Mouse (Mus musculus) hindbrain, postnatal 0 days (tissue): ENCODE measurements at regions not wholly inside any gene's neighbourhood (a gene's known extent, or its start where the extent isn't known, plus 50 kb on each side); places are given as distances from the start of the nearest gene placed in this dataset.

Experiments used
- ATAC-seq: fragments of 200-750 bp; cut with Nextera tagmentation; 2 replicates; pipeline ENCODE4 v1.8.0; 2017; ENCODE audit warnings: mild to moderate bottlenecking, moderate TSS enrichment, moderate library complexity
- DNase-seq: peaks from one replicate; pipeline ENCODE4 v3.0.0-alpha.2; 2015; ENCODE audit warnings: low spot score
- H3K27ac ChIP-seq: fragments of 300-500 bp; sonication (generic); 2 replicates; pipeline ENCODE4 v1.5.1; 2014; ENCODE audit warnings: mild to moderate bottlenecking
- H3K27me3 ChIP-seq: fragments of 300-500 bp; sonication (generic); 2 replicates; pipeline ENCODE4 v1.6.1; 2014; ENCODE audit warnings: low read length, mixed read lengths; ENCODE audit not compliant: insufficient read depth
- H3K36me3 ChIP-seq: fragments of 300-500 bp; sonication (generic); 2 replicates; pipeline ENCODE4 v1.6.1; 2014; ENCODE audit warnings: low read length, mixed read lengths; ENCODE audit not compliant: insufficient read depth
- H3K4me1 ChIP-seq: fragments of 300-500 bp; sonication (generic); 2 replicates; pipeline ENCODE4 v1.6.1; 2014; ENCODE audit warnings: antibody characterized with exemption, low read length, mixed read lengths; ENCODE audit not compliant: insufficient read depth
- H3K4me2 ChIP-seq: fragments of 300-500 bp; sonication (generic); 2 replicates; pipeline ENCODE4 v1.6.1; 2014; ENCODE audit warnings: low read depth, mild to moderate bottlenecking, low read length, moderate library complexity, mixed read lengths
- H3K4me3 ChIP-seq: fragments of 300-500 bp; sonication (generic); 2 replicates; pipeline ENCODE4 v1.5.1; 2014; ENCODE audit warnings: low read length
- H3K9ac ChIP-seq: fragments of 300-500 bp; sonication (generic); replicated peaks from 2 replicates; pipeline ENCODE4 v1.6.1; 2014; ENCODE audit warnings: mild to moderate bottlenecking, low read length, moderate library complexity, mixed read lengths
- H3K9me3 ChIP-seq: fragments of 300-500 bp; sonication (generic); 2 replicates; pipeline ENCODE4 v1.6.1; 2016; ENCODE audit warnings: low read length, mixed read lengths
- CTCF ChIP-seq: IDR thresholded peaks from 2 replicates; pipeline ENCODE4 v1.5.1; 2016; ENCODE audit warnings: antibody characterized with exemption, control low read depth, low read depth
- WGBS: fragments of 180-500 bp; shearing (Covaris S2); extraction: QIAGEN DNeasy Blood & Tissue Kit; methylation state at CpG from one replicate; pipeline ENCODE4 v1.1.7; 2014; 5-methylcytosine and 5-hydroxymethylcytosine counted together

DNA sequence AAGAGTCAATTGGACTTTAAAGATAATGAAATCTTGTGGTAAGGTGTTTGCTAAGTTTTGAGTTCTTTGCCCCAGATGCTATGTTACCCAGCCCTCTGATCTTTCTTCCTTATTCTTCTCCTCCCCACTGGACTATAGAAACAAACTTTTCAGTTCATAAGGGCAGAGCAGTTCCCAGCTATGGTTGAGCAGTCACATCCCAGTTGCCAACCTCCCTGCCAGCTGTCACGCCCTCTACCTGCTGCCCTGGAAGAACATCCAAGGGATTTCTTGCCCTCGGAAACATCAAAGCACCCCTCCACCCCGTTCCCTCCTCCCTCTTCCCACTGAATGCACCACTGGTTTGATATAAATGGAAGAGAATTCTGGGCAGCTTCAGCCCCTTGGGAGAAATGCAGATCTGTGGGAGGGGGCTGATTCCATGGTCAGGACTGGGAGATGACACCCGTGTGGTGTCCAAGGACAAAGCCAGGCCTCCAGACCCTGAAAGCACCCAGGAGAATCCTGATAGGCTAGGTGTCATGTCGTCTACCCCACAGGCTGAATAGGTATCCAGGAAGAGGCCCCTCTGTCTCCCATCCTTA lies 250.8 kb upstream of the Ubash3b start:
- TF ChIP-seq CTCF, result no peak
- no peak overlapping the region for H3K27ac ChIP-seq
- H3K4me3 ChIP-seq, result no peak overlapping the region
- peaks cover 5% of the 10 kb centered on the region; the same call in 1 of the 2 replicates for H3K4me1 ChIP-seq
- ATAC-seq (no peak), DNase-seq (no peak)
- H3K9ac ChIP-seq, result no peak overlapping the region
- WGBS, result 26% methylated on average over 5 of the region's 5 CpGs
- no peaks in the 10 kb centered on the region for H3K27me3 ChIP-seq
- no peaks in the 10 kb centered on the region for H3K36me3 ChIP-seq
- H3K9me3 ChIP-seq, result no peaks in the 10 kb centered on the region
- H3K4me2 ChIP-seq, result no peak overlapping the region

DNA sequence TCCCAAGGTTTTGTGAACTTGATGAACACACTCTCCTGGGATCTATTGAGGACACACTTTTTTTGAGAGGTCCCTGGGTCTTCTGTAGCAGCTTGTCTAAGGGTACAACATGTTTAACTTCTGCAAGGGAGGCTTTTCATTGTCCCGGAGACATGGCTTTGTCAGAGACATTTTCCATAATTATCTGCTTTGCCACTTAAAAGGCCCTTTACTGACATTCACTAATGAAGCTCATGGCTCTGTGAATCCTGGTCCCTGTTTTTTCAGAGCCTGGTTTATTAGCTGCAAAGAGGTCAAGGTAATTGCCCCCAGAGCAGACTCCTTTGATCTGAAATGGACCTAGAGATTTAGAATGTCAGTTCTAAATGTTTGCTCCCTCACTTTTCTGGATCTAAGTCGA lies 246.8 kb upstream of the Ubash3b start:
- 73% methylated on average over 2 of the region's 2 CpGs for WGBS

DNA sequence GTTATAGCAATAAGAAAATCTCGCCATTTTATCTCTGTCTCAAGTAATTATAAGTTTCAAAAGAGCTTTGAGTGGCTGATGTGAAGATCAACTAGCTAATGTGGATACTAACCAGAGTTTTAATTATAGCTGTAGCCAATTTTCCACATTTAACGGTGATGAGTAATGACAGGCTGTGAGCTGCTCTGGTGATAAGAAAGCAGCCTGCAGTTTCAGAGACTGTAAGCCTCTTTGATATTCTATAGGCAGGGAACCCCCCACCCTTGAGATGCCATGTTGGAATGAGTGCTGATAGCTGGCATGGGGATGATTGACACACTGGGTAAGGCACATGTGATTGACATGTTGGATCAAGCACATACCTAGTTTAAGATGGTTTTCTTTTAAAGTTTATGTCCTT lies 245.6 kb upstream of the Ubash3b start:
- no peak for TF ChIP-seq CTCF
- Histone ChIP-seq H3K36me3 (no peaks in the 10 kb centered on the region), H3K27ac (no peak overlapping the region), H3K9me3 (no peaks in the 10 kb centered on the region), H3K27me3 (no peaks in the 10 kb centered on the region), H3K4me2 (no peak overlapping the region), H3K4me3 (no peak overlapping the region), H3K4me1 (no peaks in the 10 kb centered on the region), H3K9ac (no peak overlapping the region)
- no peak for DNase-seq
- ATAC-seq, result no peak
- 72% methylated on average over 2 of the region's 2 CpGs for WGBS

More for the DNA sequence above, 246.8 kb upstream of the Ubash3b start:
- H3K4me2 ChIP-seq, result no peak overlapping the region
- H3K9ac ChIP-seq, result no peak overlapping the region
- H3K36me3 ChIP-seq, result no peaks in the 10 kb centered on the region
- ATAC-seq (no peak), DNase-seq (no peak)
- H3K4me1 ChIP-seq, result peaks cover 5% of the 10 kb centered on the region; the same call in 1 of the 2 replicates
- no peak overlapping the region for H3K4me3 ChIP-seq
- no peaks in the 10 kb centered on the region for H3K9me3 ChIP-seq
- no peak for TF ChIP-seq CTCF
- H3K27me3 ChIP-seq, result no peaks in the 10 kb centered on the region
- H3K27ac ChIP-seq, result no peak overlapping the region

DNA sequence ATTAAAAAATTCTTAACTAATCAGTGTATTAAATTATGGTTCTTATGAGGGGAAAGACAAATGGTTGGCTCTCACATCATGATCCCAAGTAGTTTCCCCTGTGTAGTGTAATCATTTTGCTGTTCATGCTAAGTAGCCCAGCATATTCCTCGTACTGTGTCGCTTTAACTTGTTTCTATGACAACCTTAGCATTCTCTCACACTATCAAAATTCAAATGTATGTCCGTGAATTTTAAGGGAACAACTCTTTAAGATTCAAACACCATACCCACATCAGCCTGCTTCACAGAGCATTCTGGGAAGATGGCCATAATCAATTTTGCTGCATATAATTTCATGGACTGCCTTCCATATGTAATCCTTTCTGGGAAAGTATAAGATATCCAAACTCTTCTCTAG lies 241.4 kb upstream of the Ubash3b start:
- no peak overlapping the region for H3K4me3 ChIP-seq
- H3K4me1 ChIP-seq, result no peaks in the 10 kb centered on the region
- no peak for TF ChIP-seq CTCF
- ATAC-seq, result no peak
- no peaks in the 10 kb centered on the region for H3K9me3 ChIP-seq
- H3K27ac ChIP-seq, result no peak overlapping the region
- H3K9ac ChIP-seq, result no peak overlapping the region
- H3K27me3 ChIP-seq, result no peaks in the 10 kb centered on the region
- H3K36me3 ChIP-seq, result no peaks in the 10 kb centered on the region
- 61% methylated on average over 3 of the region's 3 CpGs for WGBS
- no peak overlapping the region for H3K4me2 ChIP-seq
- DNase-seq, result no peak

DNA sequence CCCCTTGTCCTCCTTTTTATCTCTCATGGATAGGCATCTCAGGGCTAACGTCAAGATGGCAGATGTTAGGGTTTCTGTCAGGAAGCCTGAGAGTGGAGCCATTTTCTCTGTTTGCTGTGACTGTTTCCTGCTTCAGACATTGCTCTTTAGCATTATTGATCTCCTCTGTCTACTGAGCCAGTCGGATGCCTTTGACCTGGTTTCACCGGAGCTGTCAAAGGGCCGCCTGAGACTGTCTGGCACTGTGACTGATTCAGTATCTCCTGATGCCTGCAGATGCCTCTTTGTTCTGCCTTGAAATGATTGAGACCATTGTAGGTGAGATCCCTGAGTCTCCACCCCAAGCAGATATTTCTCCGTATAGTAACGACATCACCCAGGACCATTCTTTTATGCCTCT lies 239.5 kb upstream of the Ubash3b start:
- Histone ChIP-seq H3K4me2 (no peak overlapping the region), H3K4me1 (no peaks in the 10 kb centered on the region), H3K4me3 (no peak overlapping the region), H3K36me3 (no peaks in the 10 kb centered on the region), H3K9me3 (no peaks in the 10 kb centered on the region), H3K27ac (no peak overlapping the region), H3K27me3 (no peaks in the 10 kb centered on the region), H3K9ac (no peak overlapping the region)
- 70% methylated on average over 6 of the region's 6 CpGs for WGBS
- DNase-seq (no peak), ATAC-seq (no peak)
- no peak for TF ChIP-seq CTCF

DNA sequence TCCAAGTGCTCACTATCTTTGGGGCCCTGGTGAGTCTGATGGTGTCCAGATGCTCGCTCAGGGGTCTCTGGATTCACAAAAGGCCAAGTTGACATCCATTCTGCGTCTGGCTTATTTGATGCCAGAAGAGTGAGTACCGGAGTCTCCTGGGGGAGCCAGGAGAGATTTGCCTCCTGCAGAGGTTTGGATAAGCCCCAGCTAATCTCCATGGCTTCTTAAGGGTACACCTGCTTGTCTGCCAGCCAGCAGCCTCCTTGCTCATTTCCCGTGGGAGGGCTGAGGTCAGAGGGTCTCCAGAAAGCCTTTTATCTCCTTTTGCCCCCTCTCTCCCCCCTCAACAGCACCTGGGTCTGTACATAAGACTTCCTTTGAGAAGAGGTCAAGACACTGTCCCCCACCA lies 234.0 kb upstream of the Ubash3b start:
- no peak overlapping the region for H3K27ac ChIP-seq
- no peaks in the 10 kb centered on the region for H3K36me3 ChIP-seq
- no peak for ATAC-seq
- WGBS, result 27% methylated on average over 4 of the region's 4 CpGs
- peaks cover 13% of the 10 kb centered on the region; the same call in 1 of the 2 replicates for H3K4me1 ChIP-seq
- no peak for DNase-seq
- no peak overlapping the region for H3K9ac ChIP-seq
- no peaks in the 10 kb centered on the region for H3K27me3 ChIP-seq
- H3K4me3 ChIP-seq, result no peak overlapping the region
- no peak overlapping the region for H3K4me2 ChIP-seq
- TF ChIP-seq CTCF, result no peak
- no peaks in the 10 kb centered on the region for H3K9me3 ChIP-seq

DNA sequence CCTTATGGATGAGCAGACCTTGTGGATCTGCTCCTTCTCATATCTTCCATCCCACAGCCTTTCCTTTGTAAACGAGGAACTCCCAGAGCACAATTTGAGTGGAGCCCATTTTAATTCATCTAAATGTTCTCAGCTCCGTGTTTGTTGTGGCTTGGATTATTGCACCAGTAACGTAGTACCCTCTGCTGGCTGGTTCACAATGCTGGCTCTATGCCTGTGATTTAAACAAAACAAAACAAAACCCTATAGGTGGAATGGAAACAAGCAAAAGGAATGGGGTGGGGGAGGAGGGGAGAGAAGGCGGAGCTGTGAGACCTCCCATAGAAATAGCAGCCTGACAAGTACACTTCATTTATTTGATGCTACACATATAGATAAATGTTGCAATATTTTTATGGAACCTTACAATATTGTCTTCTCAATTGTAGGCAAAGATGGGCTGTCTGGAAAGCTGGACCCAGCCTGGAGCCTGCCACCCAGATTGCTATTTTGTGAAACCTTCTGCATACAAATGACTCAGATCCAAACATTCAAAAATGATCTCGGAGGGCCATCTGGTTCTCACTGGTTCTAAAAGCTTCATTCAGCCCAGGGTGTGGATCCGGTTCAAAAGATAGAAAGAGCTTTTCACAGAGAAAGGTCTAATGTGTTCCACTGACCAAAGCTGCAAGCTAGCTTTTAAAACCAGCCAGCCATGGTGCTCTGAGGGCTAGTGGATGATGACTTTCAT lies 230.3 kb upstream of the Ubash3b start:
- H3K36me3 ChIP-seq, result no peaks in the 10 kb centered on the region
- peak; percentile 16; the same call in 1 of the 2 replicates for TF ChIP-seq CTCF
- DNase-seq (peak; percentile 36), ATAC-seq (peak; percentile 18; the same call in 1 of the 2 replicates)
- 31% methylated on average over 6 of the region's 6 CpGs for WGBS
- H3K9me3 ChIP-seq, result no peaks in the 10 kb centered on the region
- no peaks in the 10 kb centered on the region for H3K27me3 ChIP-seq
- no peak overlapping the region for H3K9ac ChIP-seq
- H3K4me3 ChIP-seq, result no peak overlapping the region
- H3K4me1 ChIP-seq, result peaks cover 13% of the 10 kb centered on the region; the same call in 1 of the 2 replicates
- no peak overlapping the region for H3K4me2 ChIP-seq
- peak overlapping the region; percentile 51; the same call in 1 of the 2 replicates for H3K27ac ChIP-seq
